Mouse (Mus musculus) MN1 (cell line): ENCODE results near the gene Celsr2.

Experiments used
- DNase-seq: peaks from one replicate; pipeline ENCODE4 v3.0.0-alpha.2; 2016; ENCODE audit warnings: low spot score

The Celsr2 gene

GRCm38 (mm10) chr3:108411754-108412121 is 3.6 kb downstream of the Celsr2 start:
- peak; percentile 84 for DNase-seq

GRCm38 (mm10) chr3:108411026-108411753 is 4.2 kb downstream of the Celsr2 start:
- peak; percentile 43 for DNase-seq

GRCm38 (mm10) chr3:108410359-108410714 is 5.0 kb downstream of the Celsr2 start:
- DNase-seq: no peak

- no peak for DNase-seq
Measured at GRCm38 (mm10) chr3:108409656-108410358, 5.5 kb downstream of the Celsr2 start.

- no peak for DNase-seq
Measured at GRCm38 (mm10) chr3:108408517-108409008, 6.8 kb downstream of the Celsr2 start.

GRCm38 (mm10) chr3:108406306-108406885 is 9.0 kb downstream of the Celsr2 start:
- DNase-seq: peak; percentile 37

- DNase-seq: peak; percentile 64
Measured at GRCm38 (mm10) chr3:108405536-108406305, 9.6 kb downstream of the Celsr2 start.

- DNase-seq: no peak
Measured at GRCm38 (mm10) chr3:108402528-108402920, 12.8 kb downstream of the Celsr2 start.

- peak; percentile 95 for DNase-seq
Measured at GRCm38 (mm10) chr3:108401692-108402527, 13.4 kb downstream of the Celsr2 start.

- DNase-seq: no peak
Measured at GRCm38 (mm10) chr3:108400442-108400841, 14.9 kb downstream of the Celsr2 start.

GRCm38 (mm10) chr3:108398281-108398680 is 17.1 kb downstream of the Celsr2 start:
- DNase-seq: no peak

GRCm38 (mm10) chr3:108392793-108393192 is 22.6 kb downstream of the Celsr2 start:
- no peak for DNase-seq

GRCm38 (mm10) chr3:108392299-108392698 is 23.1 kb downstream of the Celsr2 start:
- no peak for DNase-seq

- DNase-seq: peak; percentile 95
Measured at GRCm38 (mm10) chr3:108389111-108389545, 26.2 kb downstream of the Celsr2 start.

GRCm38 (mm10) chr3:108386186-108386585 is 29.2 kb downstream of the Celsr2 start:
- no peak for DNase-seq

GRCm38 (mm10) chr3:108384425-108384824 is 30.9 kb downstream of the Celsr2 start:
- no peak for DNase-seq

GRCm38 (mm10) chr3:108383485-108384354 is 31.6 kb downstream of the Celsr2 start, which contains the start of gene Psrc1:
TSS of gene Psrc1 (plus strand) at chr3:108383839.
- peak; percentile 76 for DNase-seq

- no peak for DNase-seq
Measured at GRCm38 (mm10) chr3:108381945-108382875, 33.1 kb downstream of the Celsr2 start.

- no peak for DNase-seq
Measured at GRCm38 (mm10) chr3:108380695-108381094, 34.7 kb downstream of the Celsr2 start.
